Mouse (Mus musculus) right cerebral cortex, postnatal 14 days (tissue): ENCODE measurements around the gene Otx1.

ENCODE experiments used
- DNase-seq: peaks from one replicate; pipeline ENCODE4 v3.0.0; 2022

Otx1 gene

DNA sequence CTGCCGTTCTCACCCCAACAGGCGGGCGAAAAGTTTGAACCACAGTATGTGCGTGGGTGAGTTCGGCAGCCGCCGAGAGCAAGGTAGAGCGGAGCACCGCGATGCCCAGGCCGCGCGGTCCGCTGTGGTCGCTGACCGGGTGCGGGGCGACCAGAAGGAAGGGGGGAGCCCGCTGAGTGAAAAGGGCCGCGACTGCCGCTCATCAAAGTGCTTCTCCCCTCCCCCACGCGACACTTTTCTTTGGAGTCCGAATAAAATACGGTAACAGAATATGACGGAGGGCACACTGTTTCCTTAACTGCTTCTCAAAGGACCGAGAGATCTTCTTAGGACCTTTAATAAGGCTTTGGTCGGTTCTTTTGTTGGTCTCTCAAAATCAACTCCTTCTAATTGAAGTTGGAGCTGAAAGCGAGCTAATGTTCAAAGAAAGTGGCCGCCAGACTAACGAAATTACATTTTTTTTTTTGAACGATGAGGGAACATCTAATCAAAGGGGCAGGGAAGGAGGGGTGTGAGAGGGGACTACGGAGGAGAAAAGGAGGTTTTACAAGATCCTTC is at the start of gene Otx1:
Gene Otx1 (minus strand): TSS at position 115 of the 558 bp plus-strand sequence.
- DNase-seq = no peak

GRCm38 (mm10) chr11:22050864-22051263 is 48.2 kb upstream of the Otx1 start:
- no peak for DNase-seq

GRCm38 (mm10) chr11:22039854-22040426 is 37.2 kb upstream of the Otx1 start:
- no peak for DNase-seq

DNA sequence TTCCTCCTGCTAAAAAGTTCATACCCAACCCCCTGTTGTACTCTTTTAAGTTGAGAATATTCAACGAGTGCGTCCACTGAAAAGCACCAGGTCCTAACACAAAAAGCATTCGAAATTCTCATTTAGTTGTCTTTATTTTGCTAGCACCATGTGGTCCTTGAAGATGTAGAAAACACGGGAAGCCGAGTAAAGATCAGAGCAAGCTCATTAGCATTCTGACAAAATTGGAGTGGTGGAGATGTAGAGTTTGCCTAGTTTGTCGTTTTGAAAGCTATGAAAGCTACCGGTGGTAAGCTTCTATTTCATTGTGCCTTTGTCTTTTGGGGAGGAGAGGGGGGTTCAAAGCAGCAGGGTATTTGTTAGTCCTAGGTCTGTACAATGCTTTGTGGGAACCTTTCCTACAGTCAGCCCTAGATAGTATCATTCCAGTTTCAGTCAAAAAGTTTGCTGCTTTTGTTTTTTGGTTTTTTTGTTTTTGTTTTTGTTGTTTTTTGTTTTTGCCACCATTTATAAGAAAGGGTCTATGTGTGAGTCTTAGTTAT is 31.9 kb upstream of the Otx1 start:
- no peak for DNase-seq

DNA sequence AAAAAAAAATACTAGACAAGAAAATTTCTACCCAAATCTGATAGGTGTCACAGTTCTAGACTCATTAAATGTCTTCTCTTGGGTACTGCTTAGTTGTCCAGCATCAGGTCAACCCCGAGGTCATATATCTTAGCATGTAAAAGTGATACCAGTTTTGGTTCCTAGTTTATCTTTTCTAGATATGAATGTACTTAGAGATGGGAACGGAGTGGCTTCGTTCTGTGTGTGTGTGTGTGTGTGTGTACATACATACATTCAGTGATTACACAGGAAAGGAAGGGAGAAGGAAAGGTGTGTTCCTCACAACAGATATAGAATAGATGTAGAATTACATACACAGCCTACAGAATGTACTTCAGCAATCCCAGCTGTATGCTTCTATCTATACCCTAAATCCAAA is 30.9 kb upstream of the Otx1 start:
- no peak for DNase-seq

GRCm38 (mm10) chr11:22020602-22021001 is 17.9 kb upstream of the Otx1 start:
- DNase-seq = no peak

DNA sequence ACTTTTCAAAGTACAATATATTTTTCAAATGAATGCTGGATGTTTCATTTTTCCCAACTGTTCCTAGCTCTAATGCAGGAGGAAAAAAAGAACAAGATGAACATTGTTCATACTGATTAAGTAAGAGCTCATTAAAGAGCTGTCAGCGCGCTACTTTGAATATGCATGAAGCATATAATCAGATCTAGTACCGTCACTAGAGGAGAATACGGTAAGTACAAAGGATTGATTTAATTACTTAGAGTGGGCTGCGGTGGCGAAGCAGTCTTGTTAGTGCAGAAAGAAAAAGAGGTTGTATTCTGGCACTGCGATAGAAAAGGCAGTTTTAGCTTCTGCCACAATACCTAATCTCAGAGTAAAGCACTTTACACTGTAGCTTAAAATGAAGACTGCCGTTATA is 14.7 kb upstream of the Otx1 start:
- no peak for DNase-seq

GRCm38 (mm10) chr11:22016341-22016740 is 13.6 kb upstream of the Otx1 start:
- DNase-seq = no peak

GRCm38 (mm10) chr11:22008817-22009216 is 6.1 kb upstream of the Otx1 start:
- DNase-seq = no peak

- DNase-seq = no peak
Observed at GRCm38 (mm10) chr11:22008129-22008596, 5.5 kb upstream of the Otx1 start.

DNA sequence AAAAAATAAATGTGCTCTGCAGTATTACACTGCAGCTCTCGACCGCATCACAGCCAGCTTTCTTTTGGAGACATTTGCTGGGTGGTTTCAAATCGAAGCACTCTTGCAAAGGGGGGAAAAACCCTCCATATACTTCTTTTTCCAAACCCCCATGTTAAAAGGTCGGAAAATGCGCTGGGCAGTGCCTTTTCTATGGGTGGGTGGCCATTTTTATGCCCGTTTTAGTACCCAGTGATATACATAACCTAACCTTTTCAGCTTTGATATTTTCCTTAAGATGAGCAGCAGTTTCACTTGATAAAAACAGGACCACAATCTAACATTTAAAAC is 5.0 kb upstream of the Otx1 start:
- no peak for DNase-seq

GRCm38 (mm10) chr11:22007088-22007780 is 4.5 kb upstream of the Otx1 start:
- DNase-seq = no peak

DNA sequence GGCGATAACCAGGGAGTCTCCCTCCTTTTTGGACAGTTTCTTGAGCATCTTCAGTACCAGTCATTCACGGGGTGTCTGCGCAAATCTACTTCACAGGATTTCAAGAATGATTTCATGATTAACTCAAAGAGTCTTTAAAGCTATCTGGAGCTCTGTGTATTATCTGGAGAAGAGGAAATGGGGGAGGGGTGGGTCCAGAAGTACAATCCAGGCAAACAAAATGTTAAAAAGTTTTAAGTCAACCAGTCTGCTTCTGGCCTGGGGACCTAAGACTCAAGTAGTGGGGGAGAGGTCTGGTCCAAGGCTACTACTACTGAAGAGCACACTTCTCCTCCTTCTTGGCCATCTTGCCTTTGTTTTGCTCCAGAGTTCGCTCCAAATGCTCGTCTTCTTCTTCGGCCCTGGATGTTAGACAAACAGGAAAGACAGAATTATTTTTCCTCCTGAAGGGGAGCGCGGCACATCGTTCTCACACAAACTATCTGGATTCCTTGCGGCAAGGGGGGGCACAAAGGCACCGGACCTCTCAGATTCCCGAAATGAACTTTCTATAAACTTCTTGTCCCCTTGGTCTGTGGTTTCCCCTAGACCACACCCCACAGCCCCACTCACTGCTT is 3.9 kb upstream of the Otx1 start:
- no peak for DNase-seq

DNA sequence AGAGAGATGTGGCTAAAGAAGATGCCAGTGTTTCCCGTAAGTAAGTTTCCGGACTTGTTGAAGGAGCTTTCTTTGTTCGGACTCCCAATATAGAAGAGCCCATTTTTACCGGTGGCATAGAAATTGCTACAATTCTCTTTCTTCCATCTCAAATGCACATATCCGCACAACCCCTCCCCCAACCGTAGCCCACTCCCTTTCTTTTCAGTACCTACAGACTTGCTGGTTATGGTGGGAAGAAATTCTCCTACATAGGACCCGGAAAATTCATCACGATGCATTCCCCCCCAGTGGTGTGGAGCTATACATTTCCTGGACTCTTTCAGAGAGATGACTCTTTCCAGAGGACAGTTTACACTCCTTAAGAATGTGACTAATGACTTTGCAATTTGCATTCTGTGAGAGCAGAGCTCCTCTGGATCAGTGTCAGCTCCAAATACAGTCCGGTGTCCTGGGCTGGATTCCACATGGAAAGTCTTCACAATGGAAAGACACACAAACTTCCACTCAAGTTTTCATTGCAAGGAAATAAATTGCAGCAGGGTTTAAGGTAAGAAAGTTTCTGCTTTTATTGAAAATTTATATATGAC is 2.7 kb upstream of the Otx1 start:
- no peak for DNase-seq

DNA sequence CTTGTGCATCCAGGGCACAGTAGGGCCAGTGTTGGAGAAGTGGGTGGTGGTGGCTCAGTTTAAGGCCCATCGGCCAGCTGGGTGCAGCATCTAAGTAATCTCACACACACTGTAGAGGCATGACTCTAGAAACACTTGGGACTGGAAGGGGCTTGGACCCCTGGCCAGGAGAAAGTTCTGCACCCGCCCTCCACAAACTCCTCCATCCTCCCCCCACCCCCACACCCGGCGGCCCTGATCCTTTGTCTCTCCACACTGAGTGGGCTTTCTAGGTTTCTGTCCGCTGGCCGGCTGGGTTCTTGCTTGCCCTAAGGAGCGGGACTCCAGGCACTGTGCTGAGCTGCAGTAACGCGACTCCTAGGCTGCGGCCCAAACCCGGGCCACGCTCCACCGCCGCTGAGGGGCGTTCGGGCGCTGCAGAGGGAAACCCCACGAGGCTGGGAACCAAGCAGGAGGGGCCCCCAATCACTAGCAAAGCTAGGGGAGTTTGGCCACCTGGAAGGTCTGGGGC is 1.7 kb upstream of the Otx1 start:
- no peak for DNase-seq

DNA sequence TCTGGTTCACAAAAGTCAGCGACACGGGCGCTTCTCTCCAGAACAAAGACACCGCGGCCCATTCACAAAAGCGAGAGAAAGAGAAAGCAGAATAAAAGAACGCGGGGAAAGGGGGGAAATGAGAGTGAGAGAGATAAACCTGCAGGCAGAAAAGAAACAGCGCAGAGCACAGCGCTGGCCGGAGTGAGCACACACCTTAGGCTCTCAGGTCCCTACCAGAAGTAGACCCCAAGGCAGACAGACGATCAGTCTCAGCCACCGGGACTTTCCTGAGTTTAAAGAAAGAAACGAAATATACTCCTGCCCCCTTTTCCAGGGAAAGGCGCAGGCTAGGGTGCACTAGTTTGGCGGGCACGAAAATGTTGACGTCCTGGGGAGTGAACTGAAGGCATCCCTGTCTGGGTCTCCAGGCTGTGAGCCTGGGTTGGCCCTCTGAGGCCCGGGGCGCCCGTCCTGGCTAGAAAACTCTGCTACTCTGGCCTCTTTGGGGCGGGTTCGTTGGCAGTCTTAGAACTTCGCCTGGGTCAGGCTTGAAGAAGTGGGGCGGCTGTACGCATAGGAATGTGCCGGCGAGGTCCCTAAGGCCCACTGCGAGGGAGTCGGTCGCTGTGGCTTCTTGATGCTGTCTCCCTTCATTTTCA is 764 bp upstream of the Otx1 start:
- no peak for DNase-seq

- no peak for DNase-seq
Observed at GRCm38 (mm10) chr11:22002062-22002782, 475 bp downstream of the Otx1 start.

GRCm38 (mm10) chr11:22001321-22002061 is 1.2 kb downstream of the Otx1 start:
- DNase-seq = peak; percentile 48

- no peak for DNase-seq
Observed at GRCm38 (mm10) chr11:22000316-22001076, 2.2 kb downstream of the Otx1 start.
